Mouse (Mus musculus) embryonic stem cell, embryonic (primary cell): Measurements from ENCODE around the gene Gpr162.

Experiments
- CTCF ChIA-PET, 4 experiments: fragments of 300-600 bp in 2 of 4; fragments of 350-600 bp in 2 of 4; sonication (Branson Sonifier 250); formaldehyde crosslinking; loops; one replicate each; lab custom pipeline; 2022; ENCODE audit warnings: inconsistent platforms in 2 of 4; lab: Charles Lee
- POLR2A ChIA-PET, 4 experiments: fragments of 300-600 bp in 2 of 4; fragments of 350-600 bp in 2 of 4; sonication (Branson Sonifier 250); formaldehyde crosslinking; loops; one replicate each; lab custom pipeline; 2022; ENCODE audit warnings: antibody characterized with exemption in 4 of 4, inconsistent platforms in 1 of 4; lab: Charles Lee

Gpr162 gene

GRCm38 (mm10) chr6:124835531-124835930 lies 28.3 kb downstream of the Gpr162 start:
- CTCF ChIA-PET = interaction anchor here in 3 of 4 experiments (0.9 to 2.3 kb wide), 5 partner anchors 12 to 95 kb away, joined by 3 to 12 read pairs (median 3); partner anchors contain the start of gene Mlf2 (in 1 of the 3)
- POLR2A ChIA-PET = interaction anchor here in 3 of 4 experiments (0.6 to 28.9 kb wide), 18 partner anchors 7 to 330 kb away, joined by 3 to 601 read pairs (median 4); partner anchors contain the start of genes Grcc10 (in 2 of the 3), Spsb2 (in 2 of the 3), Tpi1 (in 2 of the 3) and Cdca3 (in 1 of the 3)

- POLR2A ChIA-PET = interaction anchor here in 3 of 4 experiments (0.6 to 28.9 kb wide), 15 partner anchors 12 to 331 kb away, joined by 3 to 601 read pairs (median 5); partner anchors contain the start of genes Spsb2 (in 2 of the 3), Tpi1 (in 2 of the 3) and Grcc10 (in 1 of the 3)
- CTCF ChIA-PET = interaction anchor here in 2 of 4 experiments (1.3 to 2.3 kb wide), 2 partner anchors 13 kb away, joined by 3 to 12 read pairs; no protein-coding TSS in a partner anchor
Measured at GRCm38 (mm10) chr6:124834512-124835081, 29.2 kb downstream of the Gpr162 start.

- CTCF ChIA-PET = interaction anchor here (0.6 to 5.0 kb wide), 23 partner anchors 10 to 583 kb away, joined by 3 to 33 read pairs (median 4); partner anchors contain the start of genes Mlf2 (in 1 of the 4), P3h3 (in 1 of the 4) and Pex5 (in 1 of the 4)
- POLR2A ChIA-PET = interaction anchor here (0.6 to 28.9 kb wide), 61 partner anchors 8 to 627 kb away, joined by 3 to 601 read pairs (median 5); partner anchors contain the start of genes Gnb3 (in 3 of the 4), Spsb2 (in 3 of the 4), Gapdh (in 2 of the 4) and Grcc10 (in 2 of the 4)
Measured at GRCm38 (mm10) chr6:124831649-124832048, 32.1 kb downstream of the Gpr162 start.

DNA sequence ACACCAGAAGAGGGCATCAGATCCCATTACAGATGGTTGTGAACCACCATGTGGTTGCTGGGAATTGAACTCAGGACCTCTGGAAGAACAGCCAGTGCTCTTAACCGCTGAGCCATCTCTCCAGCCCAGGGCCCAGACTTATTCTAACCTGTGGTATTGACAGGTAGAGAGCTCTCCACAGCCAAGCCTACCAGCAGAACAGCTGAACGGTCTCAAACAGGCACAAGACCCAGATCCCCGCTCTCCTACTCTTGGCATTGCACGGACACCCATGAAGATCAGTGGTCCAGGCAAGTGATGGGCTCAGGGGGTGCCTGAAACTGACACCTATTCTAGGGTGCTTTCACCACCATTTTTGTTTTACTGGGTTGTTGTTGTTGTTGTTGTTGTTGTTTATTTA lies 32.6 kb downstream of the Gpr162 start:
- POLR2A ChIA-PET = interaction anchor here in 3 of 4 experiments (0.6 to 28.9 kb wide), 62 partner anchors 8 to 603 kb away, joined by 3 to 601 read pairs (median 6); partner anchors contain the start of genes Gnb3 (in 3 of the 3), Spsb2 (in 3 of the 3), Cops7a (in 2 of the 3) and Gapdh (in 2 of the 3)
- CTCF ChIA-PET = interaction anchor here (0.6 to 5.0 kb wide), 14 partner anchors 15 to 349 kb away, joined by 3 to 33 read pairs (median 4); partner anchors contain the start of gene Mlf2 (in 1 of the 4)

GRCm38 (mm10) chr6:124829799-124830700 lies 33.7 kb downstream of the Gpr162 start:
- POLR2A ChIA-PET = interaction anchor here (0.5 to 28.9 kb wide), 146 partner anchors 9 to 664 kb away, joined by 3 to 601 read pairs (median 6); partner anchors contain the start of genes Mlf2 (in 4 of the 4), Spsb2 (in 4 of the 4), Atn1 (in 3 of the 4) and Gm45234 (in 3 of the 4)

GRCm38 (mm10) chr6:124828868-124829798 lies 34.6 kb downstream of the Gpr162 start, which contains the start of the genes Usp5 and Cdca3:
Gene Usp5, minus strand, starts transcription at chr6:124829484.
Gene Cdca3, plus strand, starts transcription at chr6:124829547.
- CTCF ChIA-PET = interaction anchor here (0.5 to 5.0 kb wide), 44 partner anchors 9 to 347 kb away, joined by 3 to 38 read pairs (median 4); partner anchors contain the start of genes Mlf2 (in 4 of the 4), Gnb3 (in 2 of the 4), Acrbp (in 1 of the 4) and Gpr162 (in 1 of the 4)
- POLR2A ChIA-PET = interaction anchor here (0.6 to 28.9 kb wide), 157 partner anchors 8 to 664 kb away, joined by 3 to 601 read pairs (median 5); partner anchors contain the start of genes Grcc10 (in 4 of the 4), Mlf2 (in 4 of the 4), Atn1 (in 3 of the 4) and Gm45234 (in 3 of the 4)

More at GRCm38 (mm10) chr6:124829799-124830700, 33.7 kb downstream of the Gpr162 start:
- CTCF ChIA-PET = interaction anchor here (0.5 to 5.0 kb wide), 39 partner anchors 8 to 579 kb away, joined by 3 to 38 read pairs (median 4); partner anchors contain the start of genes Mlf2 (in 4 of the 4), Gnb3 (in 2 of the 4), Acrbp (in 1 of the 4) and C1rl (in 1 of the 4)

DNA sequence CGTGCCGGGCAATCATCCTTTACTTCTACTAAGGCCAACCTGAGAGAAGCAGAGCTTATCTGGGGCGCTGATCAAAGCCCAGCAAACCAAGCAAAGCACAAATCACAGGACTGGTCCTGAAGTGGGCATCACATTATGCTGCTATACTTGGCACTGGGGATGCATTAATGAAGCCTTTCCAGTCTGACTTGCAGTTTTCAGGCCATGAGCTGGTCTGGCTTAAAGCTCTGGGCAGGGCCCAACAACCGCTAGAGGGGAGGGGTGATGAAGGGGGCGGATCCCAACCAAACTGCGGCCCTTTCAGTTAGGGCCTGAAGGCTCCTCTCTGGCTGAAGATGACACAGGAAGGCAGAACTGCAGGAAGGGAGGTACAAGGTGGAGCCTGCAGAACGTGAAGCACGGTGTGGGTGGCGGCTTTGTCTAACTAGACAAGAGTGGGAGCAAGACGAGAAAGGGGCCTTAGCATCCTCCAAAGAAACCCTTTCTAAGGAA lies 35.6 kb downstream of the Gpr162 start:
- CTCF ChIA-PET = interaction anchor here in 3 of 4 experiments (0.6 to 5.0 kb wide), 18 partner anchors 15 to 302 kb away, joined by 3 to 38 read pairs (median 6); partner anchors contain the start of genes Mlf2 (in 3 of the 3), P3h3 (in 1 of the 3) and Tpi1 (in 1 of the 3)
- POLR2A ChIA-PET = interaction anchor here (0.7 to 28.9 kb wide), 51 partner anchors 11 to 364 kb away, joined by 3 to 601 read pairs (median 11); partner anchors contain the start of genes Gnb3 (in 3 of the 4), Grcc10 (in 3 of the 4), Mlf2 (in 3 of the 4) and Spsb2 (in 3 of the 4)

- ChIA-PET POLR2A (interaction anchor here in 2 of 4 experiments (0.7 to 28.9 kb wide), 8 partner anchors 5 to 296 kb away, joined by 3 to 601 read pairs (median 4); partner anchors contain the start of genes Cdca3 (in 1 of the 2), Gnb3 (in 1 of the 2), Grcc10 (in 1 of the 2) and Pianp (in 1 of the 2)), CTCF (no interaction called here)
Measured at GRCm38 (mm10) chr6:124822049-124822448, 41.7 kb downstream of the Gpr162 start.

DNA sequence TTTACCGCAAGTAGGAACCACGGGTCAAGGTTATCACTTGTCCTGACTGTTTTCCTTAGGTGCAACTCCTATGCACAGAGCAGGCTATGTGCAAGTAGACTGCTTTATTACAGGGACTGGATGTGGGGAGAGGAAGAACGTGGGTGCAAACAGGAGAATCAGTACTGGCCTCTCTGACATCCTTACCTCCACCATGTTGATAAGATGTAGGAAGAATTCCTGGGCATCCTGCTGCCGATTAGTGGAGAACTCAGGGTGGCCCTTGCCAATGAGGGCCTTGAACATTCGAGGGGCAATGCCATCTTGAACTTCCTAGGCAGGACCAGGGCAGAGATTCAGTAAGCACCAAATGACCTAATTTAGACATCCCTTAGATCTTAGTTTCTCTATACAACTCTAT lies 42.9 kb downstream of the Gpr162 start:
- CTCF ChIA-PET = interaction anchor here in 1 of 4 experiments (1.6 kb wide), 1 partner anchor 26 kb away, joined by 4 read pairs; no protein-coding TSS in a partner anchor

DNA sequence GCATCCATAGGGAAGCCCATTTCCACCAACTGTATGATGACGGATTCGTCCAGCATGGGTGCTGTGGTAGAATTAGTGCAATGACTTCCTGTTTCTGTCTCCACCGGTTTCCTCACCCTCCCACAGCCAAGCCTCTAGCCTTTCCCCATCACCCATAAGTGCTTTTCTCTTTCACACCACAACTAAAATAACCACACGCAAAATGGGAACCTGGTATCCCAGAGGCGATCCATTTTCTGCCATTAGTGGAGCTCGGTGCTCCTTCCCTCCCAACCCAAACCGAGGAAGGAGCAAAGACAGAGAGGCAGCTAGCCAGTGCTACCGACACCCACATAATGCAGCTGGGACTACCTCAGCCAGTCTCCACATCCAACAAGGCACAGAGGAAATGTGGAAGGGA lies 45.8 kb downstream of the Gpr162 start:
- ChIA-PET CTCF (interaction anchor here in 1 of 4 experiments (1.4 kb wide), 1 partner anchor 9 kb away, joined by 5 read pairs; no protein-coding TSS in a partner anchor), POLR2A (interaction anchor here (0.5 to 28.9 kb wide), 17 partner anchors 4 to 312 kb away, joined by 3 to 601 read pairs (median 4); partner anchors contain the start of genes Cdca3 (in 3 of the 4), Spsb2 (in 3 of the 4), Usp5 (in 2 of the 4) and Gnb3 (in 1 of the 4))

More for the DNA sequence above, 42.9 kb downstream of the Gpr162 start:
- POLR2A ChIA-PET = interaction anchor here in 3 of 4 experiments (1.1 to 28.9 kb wide), 9 partner anchors 6 to 110 kb away, joined by 3 to 601 read pairs (median 7); partner anchors contain the start of genes Cdca3 (in 2 of the 3), Grcc10 (in 2 of the 3), Spsb2 (in 2 of the 3) and Usp5 (in 2 of the 3)

DNA sequence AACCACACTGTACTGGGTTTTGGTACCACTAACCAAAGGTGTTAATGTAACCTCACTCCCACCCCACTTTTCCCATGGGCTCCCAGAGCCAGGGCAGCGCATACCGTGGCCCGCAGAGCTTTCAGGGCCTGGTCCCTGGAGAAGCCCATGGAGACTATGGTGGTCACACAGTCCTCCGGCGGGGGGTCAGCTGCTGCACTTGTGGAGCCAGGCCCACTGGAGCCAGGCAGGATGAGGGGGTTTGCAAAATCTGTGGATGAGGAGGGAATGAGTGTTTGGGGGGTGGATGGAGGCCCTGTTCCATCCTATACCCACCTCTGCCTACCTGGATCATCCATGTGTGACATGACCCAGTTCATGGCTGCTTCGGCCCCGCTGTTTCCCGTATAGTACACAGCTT lies 46.2 kb downstream of the Gpr162 start:
- ChIA-PET POLR2A (interaction anchor here (0.8 to 28.9 kb wide), 17 partner anchors 4 to 312 kb away, joined by 3 to 601 read pairs (median 4); partner anchors contain the start of genes Cdca3 (in 3 of the 4), Spsb2 (in 3 of the 4), Usp5 (in 3 of the 4) and Gnb3 (in 2 of the 4)), CTCF (interaction anchor here in 3 of 4 experiments (0.8 to 1.4 kb wide), 4 partner anchors 8 to 30 kb away, joined by 3 to 5 read pairs (median 3); no protein-coding TSS in a partner anchor)

GRCm38 (mm10) chr6:124817125-124817524 lies 46.7 kb downstream of the Gpr162 start:
- ChIA-PET CTCF (interaction anchor here in 3 of 4 experiments (0.8 to 1.4 kb wide), 4 partner anchors 8 to 30 kb away, joined by 3 to 5 read pairs (median 3); no protein-coding TSS in a partner anchor), POLR2A (interaction anchor here (0.8 to 28.9 kb wide), 17 partner anchors 3 to 313 kb away, joined by 3 to 601 read pairs (median 6); partner anchors contain the start of genes Cdca3 (in 3 of the 4), Spsb2 (in 3 of the 4), Usp5 (in 3 of the 4) and Gnb3 (in 2 of the 4))

GRCm38 (mm10) chr6:124816611-124817010 lies 47.2 kb downstream of the Gpr162 start:
- POLR2A ChIA-PET = interaction anchor here (1.1 to 28.9 kb wide), 13 partner anchors 3 to 342 kb away, joined by 3 to 601 read pairs (median 6); partner anchors contain the start of genes Cdca3 (in 3 of the 4), Usp5 (in 3 of the 4), Gnb3 (in 2 of the 4) and Spsb2 (in 2 of the 4)

More at GRCm38 (mm10) chr6:124816611-124817010, 47.2 kb downstream of the Gpr162 start:
- CTCF ChIA-PET = interaction anchor here in 3 of 4 experiments (0.8 to 1.0 kb wide), 3 partner anchors 11 to 31 kb away, joined by 3 read pairs; no protein-coding TSS in a partner anchor
